Mouse (Mus musculus): ENCODE measurements around the gene Nexn.

GRCm38 (mm10) chr3:152203411-152203810 is 62.7 kb downstream of the Nexn start:
- no peak for TF ChIP-seq CTCF (IDR thresholded peaks at IDR 0.05; ENCODE audit: low read depth, low read length)
- no peak for TF ChIP-seq POLR2A (IDR thresholded peaks at IDR 0.05; ENCODE audit: extremely low read depth, insufficient read depth, low read length)
